Mouse (Mus musculus) c-Kit-negative CD71-positive TER-119-positive erythroid progenitor cells, embryonic 14.5 days (primary cell): ENCODE results near the gene Selenov.

Experiments
- DNase-seq: peaks from one replicate; pipeline ENCODE4 v3.0.0-alpha.2; 2013; ENCODE audit warnings: low read depth, low spot score

The Selenov gene

GRCm38 (mm10) chr7:28290638-28291590 lies at the start of gene Selenov:
Gene Selenov, minus strand, starts transcription at chr7:28291186.
- no peak for DNase-seq

DNA sequence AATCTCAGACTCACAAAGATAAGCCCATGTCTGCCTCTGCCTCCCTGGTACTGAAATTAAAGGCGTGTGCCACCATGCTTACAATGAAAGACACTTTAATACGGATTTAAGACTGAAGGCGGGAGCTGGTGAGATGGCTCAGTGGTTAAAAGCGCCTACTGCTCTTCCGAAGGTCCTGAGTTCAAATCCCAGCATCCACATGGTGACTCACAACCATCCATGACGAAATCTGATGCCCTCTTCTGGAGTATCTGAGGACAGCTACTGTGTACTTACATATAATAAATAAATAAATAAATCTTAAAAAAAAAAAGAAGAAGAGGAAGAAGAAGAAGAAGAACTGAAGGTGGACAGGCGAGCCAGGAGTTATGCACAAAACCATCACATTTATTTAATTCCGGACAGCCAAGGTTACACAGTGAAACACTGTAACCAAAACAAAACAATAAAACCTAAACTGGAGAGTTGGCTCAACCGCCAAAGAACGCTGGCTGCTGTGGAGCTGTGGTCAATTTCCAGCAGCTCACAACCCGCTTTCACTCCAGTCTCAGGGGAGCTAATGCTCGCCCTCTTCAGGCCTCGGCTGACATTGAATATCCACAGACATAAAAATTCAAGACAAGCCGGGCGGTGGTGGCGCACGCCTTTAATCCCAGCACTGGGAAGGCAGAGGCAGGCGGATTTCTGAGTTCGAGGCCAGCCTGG lies 48.4 kb upstream of the Selenov start:
- DNase-seq, result peak; percentile 33

- DNase-seq, result peak; percentile 99
These were observed 47.4 kb upstream of the Selenov start, which contains the start of gene Supt5 for GRCm38 (mm10) chr7:28338108-28338998. Gene Supt5, minus strand, starts transcription at chr7:28338746.

DNA sequence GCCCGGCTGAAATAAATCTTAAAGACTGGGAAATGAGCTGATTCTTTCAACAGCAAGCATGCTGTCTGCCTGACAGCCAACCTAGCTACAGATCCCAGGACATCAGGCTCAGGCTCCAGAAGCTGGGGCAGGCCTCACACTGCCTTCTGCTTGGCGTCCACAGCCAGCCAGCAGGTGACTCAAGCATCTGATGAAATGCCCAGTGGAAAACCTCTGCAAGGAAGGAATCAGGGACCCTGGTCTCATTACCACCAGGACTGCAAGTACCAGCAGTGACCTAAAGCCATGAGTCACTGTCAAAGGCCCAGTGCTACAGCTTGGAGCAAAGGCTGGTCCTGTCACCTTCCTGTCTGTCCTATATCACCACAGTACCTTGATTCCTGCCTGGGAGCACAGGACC lies 44.5 kb upstream of the Selenov start:
- DNase-seq, result no peak

GRCm38 (mm10) chr7:28334534-28334933 lies 43.5 kb upstream of the Selenov start:
- DNase-seq, result no peak

GRCm38 (mm10) chr7:28328260-28328659 lies 37.3 kb upstream of the Selenov start:
- DNase-seq, result no peak

- DNase-seq, result no peak
These were observed 35.5 kb upstream of the Selenov start for GRCm38 (mm10) chr7:28326457-28326856.

- no peak for DNase-seq
These were observed 34.3 kb upstream of the Selenov start for GRCm38 (mm10) chr7:28325293-28325692.

DNA sequence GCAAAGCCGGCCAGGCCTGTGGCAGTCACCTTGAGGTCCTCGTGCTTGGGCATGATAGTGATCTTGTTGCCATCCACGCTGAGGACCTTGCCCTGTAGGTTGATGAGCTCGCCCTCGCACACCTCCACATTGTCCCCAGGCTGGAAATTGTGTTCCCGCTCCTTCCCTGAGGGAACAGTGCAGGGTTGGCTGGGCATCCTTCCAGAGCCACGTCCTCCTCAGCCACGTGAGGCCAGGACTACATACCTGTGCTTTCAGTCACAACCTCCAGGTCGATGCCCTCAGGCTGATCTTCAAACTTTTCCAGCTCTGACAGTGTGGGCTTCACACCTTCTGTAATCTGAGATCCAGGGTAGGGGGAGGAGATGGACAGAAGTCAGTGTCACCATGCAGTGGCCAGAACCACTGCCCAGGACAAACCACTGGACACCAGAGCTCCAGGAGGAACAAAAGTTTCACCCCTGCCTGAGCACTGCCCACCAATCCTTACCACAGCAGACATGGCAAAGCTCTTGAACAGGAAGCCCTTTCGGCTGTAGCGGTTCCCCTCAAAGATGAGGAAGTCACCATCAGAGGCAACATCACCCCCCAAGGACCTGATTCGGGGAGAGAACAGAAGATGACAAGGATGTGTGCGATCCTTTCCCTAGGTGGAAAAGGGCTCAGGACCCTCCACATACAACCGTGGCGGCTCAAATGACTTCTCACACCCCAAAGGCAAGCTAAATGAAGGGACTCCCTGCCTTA lies 31.2 kb upstream of the Selenov start:
- no peak for DNase-seq

GRCm38 (mm10) chr7:28318714-28319113 lies 27.7 kb upstream of the Selenov start:
- DNase-seq, result no peak

- DNase-seq, result no peak
These were observed 27.1 kb upstream of the Selenov start for GRCm38 (mm10) chr7:28318036-28318435.

GRCm38 (mm10) chr7:28311926-28312543 lies 21.0 kb upstream of the Selenov start, which contains the start of gene Timm50:
Gene Timm50, minus strand, starts transcription at chr7:28312072.
- DNase-seq, result peak; percentile 95

- DNase-seq, result no peak
These were observed 20.4 kb upstream of the Selenov start for GRCm38 (mm10) chr7:28311151-28311925.

- DNase-seq, result no peak
These were observed 18.8 kb upstream of the Selenov start for GRCm38 (mm10) chr7:28309737-28310136.

- DNase-seq, result no peak
These were observed 15.2 kb upstream of the Selenov start for GRCm38 (mm10) chr7:28306216-28306615.

DNA sequence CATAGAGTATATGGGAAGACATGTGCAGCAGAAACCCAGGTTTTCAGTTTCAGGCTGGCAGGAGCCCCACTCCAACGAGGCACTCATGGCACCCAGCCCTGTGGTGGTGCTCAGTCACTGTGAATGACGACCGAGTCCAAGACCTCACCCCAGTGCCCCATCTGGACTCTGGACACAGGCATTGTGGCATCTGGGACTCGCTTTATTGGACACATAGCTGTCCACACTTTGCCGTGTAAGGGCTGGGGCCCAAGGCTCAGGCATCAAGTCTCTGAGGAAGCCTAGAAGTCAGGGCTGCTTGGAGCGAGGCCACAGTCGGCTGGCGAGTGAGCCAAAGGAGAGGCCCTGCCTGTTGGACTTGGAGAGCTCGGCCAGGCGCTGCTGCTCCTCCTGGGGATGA lies 14.7 kb upstream of the Selenov start:
- DNase-seq, result no peak

GRCm38 (mm10) chr7:28301616-28302433 lies 10.8 kb upstream of the Selenov start, which contains the start of gene Dll3:
Gene Dll3, minus strand, starts transcription at chr7:28302238.
- DNase-seq, result no peak

GRCm38 (mm10) chr7:28298837-28299625 lies 8.0 kb upstream of the Selenov start:
- DNase-seq, result no peak
